Comparison of ENCODE assay signal across 8 mouse cellular contexts in genomic region chr4:8238560-8239305, GRCm38 (mm10). TPM values are rescaled to one million over a fixed set of nuclear protein-coding genes. Genes with fewer than 3 reads are reported as not detected.
A peak's percentile ranks its signal among the peaks of the same experiment; 100 is the strongest.
DNase-seq lines count a peak whose midpoint lies in the region; ATAC-seq lines count a peak whose summit lies in the region.

Gene Car8, minus strand, starts transcription at chr4:8239041.

- peak within 1 kb of the TSS; percentile 99 for H3K4me2 ChIP-seq in intestine, embryonic 15.5 days (replicated peaks)
- peak within 1 kb of the TSS; percentile 99 for H3K4me2 ChIP-seq in limb, embryonic 15.5 days
- peak within 1 kb of the TSS; percentile 98 for H3K4me2 ChIP-seq in midbrain, embryonic 16.5 days (ENCODE audit: low read length)

- H3K9ac ChIP-seq in intestine, embryonic 15.5 days: peak within 1 kb of the TSS; percentile 67
- H3K9ac ChIP-seq in limb, embryonic 15.5 days: peak within 1 kb of the TSS; percentile 50
- peak within 1 kb of the TSS; percentile 75 for H3K9ac ChIP-seq in midbrain, embryonic 16.5 days (ENCODE audit: low read depth, low read length)

- H3K27ac ChIP-seq in intestine, embryonic 15.5 days: peak within 1 kb of the TSS; percentile 51; the same call in 1 of the 2 replicates
- no peak within 1 kb of the TSS for H3K27ac ChIP-seq in limb, embryonic 15.5 days
- 0 out of 2 replicates have a peak within 1 kb of the TSS, but pooled peaks have one; percentile 3 for H3K27ac ChIP-seq in midbrain, embryonic 16.5 days (ENCODE audit: low read length)

- H3K4me3 ChIP-seq in intestine, embryonic 15.5 days (replicated peaks): peak within 1 kb of the TSS; percentile 71
- H3K4me3 ChIP-seq in limb, embryonic 15.5 days: peak within 1 kb of the TSS; percentile 61
- peak within 1 kb of the TSS; percentile 68 for H3K4me3 ChIP-seq in midbrain, embryonic 16.5 days (ENCODE audit: low read depth, low read length)

- peaks cover 3% of the 10 kb centered on the region; the same call in 1 of the 2 replicates for H3K4me1 ChIP-seq in intestine, embryonic 15.5 days (replicated peaks)
- peaks cover 7% of the 10 kb centered on the region; the same call in 1 of the 2 replicates for H3K4me1 ChIP-seq in limb, embryonic 15.5 days
- H3K4me1 ChIP-seq in midbrain, embryonic 16.5 days (ENCODE audit: control insufficient read depth, insufficient read depth, low read length): no peaks in the 10 kb centered on the region

- ATAC-seq in cerebellum, adult (ENCODE audit: insufficient number of reproducible peaks, low FRiP score, low TSS enrichment): peak; percentile 49
- ATAC-seq in granulocyte monocyte progenitor cell, adult 5-6 weeks (replicated peaks; ENCODE audit: poor library complexity, severe bottlenecking): peak; percentile 96
- peak; percentile 91 for ATAC-seq in intestine, embryonic 15.5 days
- peak; percentile 40; the same call in 1 of the 2 replicates for ATAC-seq in limb, embryonic 15.5 days (ENCODE audit: insufficient number of reproducible peaks, low FRiP score, low TSS enrichment, low read depth)
- peak; percentile 94 for ATAC-seq in midbrain, embryonic 16.5 days

- no peaks in the 10 kb centered on the region for H3K27me3 ChIP-seq in intestine, embryonic 15.5 days (replicated peaks)
- no peaks in the 10 kb centered on the region for H3K27me3 ChIP-seq in limb, embryonic 15.5 days
- H3K27me3 ChIP-seq in midbrain, embryonic 16.5 days (ENCODE audit: control insufficient read depth, insufficient read depth, low read depth, low read length): no peaks in the 10 kb centered on the region

- WGBS in intestine, embryonic 15.5 days: 1% methylated on average over 49 of the region's 49 CpGs
- WGBS in limb, embryonic 15.5 days: 1% methylated on average over 49 of the region's 49 CpGs
- under 1% methylated on average over 48 of the region's 49 CpGs for WGBS in midbrain, embryonic 16.5 days

- no peaks in the 10 kb centered on the region for H3K36me3 ChIP-seq in intestine, embryonic 15.5 days
- H3K36me3 ChIP-seq in limb, embryonic 15.5 days: no peaks in the 10 kb centered on the region
- H3K36me3 ChIP-seq in midbrain, embryonic 16.5 days (ENCODE audit: control insufficient read depth, insufficient read depth, low read length): no peaks in the 10 kb centered on the region

- DNase-seq in cerebellum, adult 8-10 months: no peak
- peak; percentile 3 to 18 for DNase-seq in cerebellum, postnatal 36 days
- DNase-seq in thymus, postnatal 0 days (ENCODE audit: low spot score): peak; percentile 74

- H3K9me3 ChIP-seq in intestine, embryonic 15.5 days: no peaks in the 10 kb centered on the region
- no peaks in the 10 kb centered on the region for H3K9me3 ChIP-seq in limb, embryonic 15.5 days
- no peaks in the 10 kb centered on the region for H3K9me3 ChIP-seq in midbrain, embryonic 16.5 days (replicated peaks; ENCODE audit: control insufficient read depth, low read length, poor library complexity, severe bottlenecking)

RNA-seq across cellular contexts. Expression of gene Car8, which starts in this region (rescaled TPM):
- total RNA-seq in granulocyte monocyte progenitor cell, adult 5-6 weeks (2014; fragmentation: Nextera tagmentation): not detected in 2 replicates
- total RNA-seq in granulocyte monocyte progenitor cell, adult 5-6 weeks (2017): not detected in 2 replicates
- 40.8 and 44.2 TPM in 2 replicates for polyA plus RNA-seq in intestine, embryonic 15.5 days (2015; fragmentation: Nextera tagmentation; extraction: Ambion mirVana)
- 3.3 and 3.5 TPM in 2 replicates for polyA plus RNA-seq in limb, embryonic 15.5 days (2015; fragmentation: Nextera tagmentation; extraction: Ambion mirVana)
- polyA plus RNA-seq in midbrain, embryonic 16.5 days (2015; fragmentation: Nextera tagmentation; extraction: Ambion mirVana): 12.8 and 14.0 TPM in 2 replicates
- 0.42 and 0.60 TPM in 2 replicates for polyA plus RNA-seq in thymus, postnatal 0 days (2015; fragmentation: Nextera tagmentation; extraction: Ambion mirVana)

Comparison
In these comparisons a context has a peak if more than half of its experiments do, and no peak if none do; other contexts are left out.
1. Peak in ATAC-seq in granulocyte monocyte progenitor cell, adult 5-6 weeks; RNA of the gene not detected or under 1 TPM.
2. Peak in DNase-seq in thymus, postnatal 0 days; RNA of the gene not detected or under 1 TPM.
3. ATAC-seq: peak in every context shown above with its lines; median percentile 96 in granulocyte monocyte progenitor cell, adult 5-6 weeks; 94 in midbrain, embryonic 16.5 days; 91 in intestine, embryonic 15.5 days; 49 in cerebellum, adult; 40 in limb, embryonic 15.5 days.